Comparison of ENCODE assay signal across 21 mouse cellular contexts in genomic region chr2:141416855-141417544, GRCm38 (mm10).
A peak's percentile ranks its signal among the peaks of the same experiment; 100 is the strongest.
DNase-seq lines count a peak whose midpoint lies in the region; ATAC-seq and TF ChIP-seq lines count a peak whose summit lies in the region.
"Had no signal": no experiment of that assay in that cellular context is flagged by ENCODE, and none has a peak within 500 bp of the region (broad histone marks: within the 10 kb centered on the region; RNA-seq: fewer than 3 reads in every experiment).

No protein-coding gene starts in this region.

- H3K27me3 ChIP-seq in lung, embryonic 14.5 days (ENCODE audit: insufficient read depth, low read length) = no peaks in the 10 kb centered on the region
- H3K27me3 ChIP-seq in lung, postnatal 0 days (replicated peaks; ENCODE audit: insufficient read depth, low read length) = no peaks in the 10 kb centered on the region
- H3K27me3 ChIP-seq in hindbrain, embryonic 13.5 days = no peaks in the 10 kb centered on the region
- no peaks in the 10 kb centered on the region for H3K27me3 ChIP-seq in midbrain, embryonic 13.5 days
- H3K27me3 ChIP-seq: embryonic facial prominence, embryonic 13.5 days; stomach, embryonic 15.5 days had no signal

- TF ChIP-seq EP300 in lung, postnatal 0 days (IDR thresholded peaks at IDR 0.05) = no peak

- H3K4me3 ChIP-seq in lung, embryonic 14.5 days (ENCODE audit: low read depth, low read length) = no peak overlapping the region
- no peak overlapping the region for H3K4me3 ChIP-seq in lung, postnatal 0 days (ENCODE audit: low read depth, low read length)
- H3K4me3 ChIP-seq in hindbrain, embryonic 13.5 days = no peak overlapping the region
- no peak overlapping the region for H3K4me3 ChIP-seq in midbrain, embryonic 13.5 days (replicated peaks)
- H3K4me3 ChIP-seq: embryonic facial prominence, embryonic 13.5 days; stomach, embryonic 15.5 days had no signal

- WGBS in lung, embryonic 14.5 days = 36% methylated on average over 8 of the region's 8 CpGs
- WGBS in lung, postnatal 0 days = 27% methylated on average over 8 of the region's 8 CpGs
- 36% methylated on average over 8 of the region's 8 CpGs for WGBS in hindbrain, embryonic 13.5 days
- WGBS in midbrain, embryonic 13.5 days = 38% methylated on average over 8 of the region's 8 CpGs

- H3K27ac ChIP-seq in lung, embryonic 14.5 days (ENCODE audit: low read depth) = no peak overlapping the region
- no peak overlapping the region for H3K27ac ChIP-seq in lung, postnatal 0 days (ENCODE audit: low read length)
- peak overlapping the region; percentile 1; the same call in 1 of the 2 replicates for H3K27ac ChIP-seq in hindbrain, embryonic 13.5 days
- H3K27ac ChIP-seq in midbrain, embryonic 13.5 days = peak overlapping the region; percentile 44
- H3K27ac ChIP-seq: embryonic facial prominence, embryonic 13.5 days; macrophage; stomach, embryonic 15.5 days had no signal

- H3K9ac ChIP-seq in lung, embryonic 14.5 days = no peak overlapping the region
- no peak overlapping the region for H3K9ac ChIP-seq in lung, postnatal 0 days (replicated peaks; ENCODE audit: low read depth)
- H3K9ac ChIP-seq in hindbrain, embryonic 13.5 days = no peak overlapping the region
- no peak overlapping the region for H3K9ac ChIP-seq in midbrain, embryonic 13.5 days (replicated peaks)
- H3K9ac ChIP-seq: embryonic facial prominence, embryonic 13.5 days; liver, postnatal 0 days; stomach, embryonic 15.5 days had no signal

- no peak overlapping the region for H3K4me2 ChIP-seq in lung, embryonic 14.5 days
- H3K4me2 ChIP-seq in lung, postnatal 0 days (replicated peaks; ENCODE audit: low read depth, low read length) = no peak overlapping the region
- H3K4me2 ChIP-seq in hindbrain, embryonic 13.5 days = no peak overlapping the region
- H3K4me2 ChIP-seq in midbrain, embryonic 13.5 days (replicated peaks) = no peak overlapping the region
- H3K4me2 ChIP-seq: embryonic facial prominence, embryonic 13.5 days; stomach, embryonic 15.5 days had no signal

- 0 out of 2 replicates have a peak, but pooled peaks have one; percentile 49 for ATAC-seq in lung, embryonic 14.5 days (ENCODE audit: insufficient read depth)
- no peak for ATAC-seq in lung, postnatal 0 days
- ATAC-seq in hindbrain, embryonic 13.5 days (ENCODE audit: low FRiP score) = peak; percentile 61; the same call in 1 of the 2 replicates
- ATAC-seq in midbrain, embryonic 13.5 days = peak; percentile 83
- ATAC-seq: CD4-positive, CD25-positive, alpha-beta regulatory T cell, adult 4 months; forebrain, embryonic 16.5 days; liver, postnatal 0 days had no signal

- no peaks in the 10 kb centered on the region for H3K36me3 ChIP-seq in lung, embryonic 14.5 days (ENCODE audit: insufficient read depth)
- no peaks in the 10 kb centered on the region for H3K36me3 ChIP-seq in lung, postnatal 0 days (ENCODE audit: insufficient read depth, low read length)
- no peaks in the 10 kb centered on the region for H3K36me3 ChIP-seq in hindbrain, embryonic 13.5 days
- no peaks in the 10 kb centered on the region for H3K36me3 ChIP-seq in midbrain, embryonic 13.5 days
- H3K36me3 ChIP-seq: embryonic facial prominence, embryonic 13.5 days; stomach, embryonic 15.5 days had no signal

- no peaks in the 10 kb centered on the region for H3K9me3 ChIP-seq in lung, embryonic 14.5 days (ENCODE audit: low read depth, low read length)
- no peaks in the 10 kb centered on the region for H3K9me3 ChIP-seq in lung, postnatal 0 days (ENCODE audit: low read length)
- no peaks in the 10 kb centered on the region for H3K9me3 ChIP-seq in hindbrain, embryonic 13.5 days
- H3K9me3 ChIP-seq in midbrain, embryonic 13.5 days = no peaks in the 10 kb centered on the region
- H3K9me3 ChIP-seq: embryonic facial prominence, embryonic 13.5 days; stomach, embryonic 15.5 days had no signal

- DNase-seq in lung, embryonic 14.5 days = peak; percentile 10
- no peak for DNase-seq in lung, postnatal 0 days (ENCODE audit: low spot score)
- peak; percentile 35 for DNase-seq in brain, adult 2 months (ENCODE audit: low read depth, low spot score)
- no peak for DNase-seq in cerebellum, adult 11-12 months
- no peak for DNase-seq in thymus, adult 18-20 months
- DNase-seq in right cerebral cortex, postnatal 36 days (ENCODE audit: low spot score in 2 of 2) = no peak
- DNase-seq: adrenal gland, postnatal 36 days; cerebellum, postnatal 36 days; heart, postnatal 14 days; kidney, adult 8-10 months; kidney, postnatal 36 days; liver, postnatal 0 days; spleen, adult 18-20 months; thymus, postnatal 36 days had no signal

- TF ChIP-seq CTCF in lung, embryonic 14.5 days (IDR thresholded peaks at IDR 0.05; ENCODE audit: low read depth) = no peak
- TF ChIP-seq CTCF in lung, postnatal 0 days (IDR thresholded peaks at IDR 0.05) = no peak

- no peaks in the 10 kb centered on the region for H3K4me1 ChIP-seq in lung, embryonic 14.5 days (ENCODE audit: insufficient read depth)
- no peaks in the 10 kb centered on the region for H3K4me1 ChIP-seq in lung, postnatal 0 days (ENCODE audit: insufficient read depth, low read depth, low read length)
- peaks cover 9% of the 10 kb centered on the region for H3K4me1 ChIP-seq in hindbrain, embryonic 13.5 days (replicated peaks)
- peaks cover 13% of the 10 kb centered on the region for H3K4me1 ChIP-seq in midbrain, embryonic 13.5 days (replicated peaks)

Comparison
In these comparisons a context has a peak if more than half of its experiments do, and no peak if none do; other contexts are left out.
1. DNase-seq: peak in lung, embryonic 14.5 days (single experiment) and brain, adult 2 months (single experiment); none in lung, postnatal 0 days (single experiment), cerebellum, adult 11-12 months (single experiment), thymus, adult 18-20 months (0 of 2) and right cerebral cortex, postnatal 36 days (0 of 2).
2. H3K27ac ChIP-seq: peak in hindbrain, embryonic 13.5 days (single experiment) and midbrain, embryonic 13.5 days (single experiment); none in lung, embryonic 14.5 days (single experiment) and lung, postnatal 0 days (single experiment).